Mouse (Mus musculus): ENCODE measurements around the gene Akap14. TPM values are rescaled to one million over a fixed set of nuclear protein-coding genes. Genes with fewer than 3 reads are reported as not detected.
A peak's percentile ranks its signal among the peaks of the same experiment; 100 is the strongest.
"Not testable (repeated sequence)": the region's sequence is repeated elsewhere in the genome, so short reads cannot be mapped to it uniquely, and the experiment has no call there.

The Akap14 gene
- polyA plus RNA-seq (2012; ENCODE audit: insufficient read depth, insufficient read length, missing spikeins): not detected in 2 replicates

DNA sequence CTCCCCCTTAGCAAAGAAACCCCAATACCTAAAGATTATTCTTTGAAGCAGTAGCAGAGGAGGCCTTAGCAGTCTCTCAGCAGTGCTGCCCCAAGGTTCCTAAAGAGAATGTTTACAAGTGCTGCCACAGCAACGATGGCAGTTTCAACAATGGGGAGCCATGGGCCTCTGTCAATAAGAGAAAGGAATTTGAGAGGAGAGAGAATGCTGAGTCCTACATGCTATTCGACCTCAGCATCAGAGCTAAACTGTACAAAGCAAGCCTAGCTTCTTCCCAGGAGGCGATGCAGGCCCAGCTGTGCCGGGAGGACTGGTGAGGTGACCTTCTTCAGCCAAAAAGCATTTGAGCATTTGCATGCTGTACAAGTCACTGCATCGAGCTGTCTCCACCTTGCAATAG is at the start of gene Akap14:
TSS of gene Akap14 (minus strand) at position 101 of the 400 bp plus-strand sequence.
- no peaks in the 10 kb centered on the region for H3K4me1 ChIP-seq (ENCODE audit: control insufficient read depth, insufficient read depth, low read length)
- no peak within 1 kb of the TSS for H3K4me3 ChIP-seq (ENCODE audit: insufficient read depth, low read length)
- H3K27ac ChIP-seq (ENCODE audit: insufficient read depth, low read depth, low read length): no peak within 1 kb of the TSS
- TF ChIP-seq CTCF (IDR thresholded peaks at IDR 0.05; ENCODE audit: low read depth, low read length) (no peak), POLR2A (IDR thresholded peaks at IDR 0.05; ENCODE audit: borderline replicate concordance, low read depth, low read length) (no peak)

DNA sequence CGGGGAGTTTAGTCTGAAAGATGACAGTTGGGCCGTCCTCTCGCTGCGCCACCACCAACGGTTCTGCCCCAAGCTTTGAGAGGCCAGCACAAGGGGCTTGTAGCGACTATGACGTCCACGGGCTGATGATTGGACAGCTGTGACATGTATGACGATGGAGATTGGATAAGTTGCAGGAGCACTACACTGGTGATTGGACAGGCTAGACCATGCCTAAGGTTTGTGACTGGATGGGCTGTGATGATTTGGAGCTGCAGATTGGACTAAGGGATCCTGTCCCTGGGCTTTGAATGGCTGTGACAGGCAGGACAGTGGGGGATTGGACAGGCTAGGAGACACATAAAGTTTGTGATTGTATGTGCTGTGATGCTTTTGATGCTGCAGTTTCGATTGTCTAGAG is 42.3 kb upstream of the Akap14 start, which contains the start of gene Gm9:
TSS of gene Gm9 (minus strand) at position 101 of the 400 bp plus-strand sequence.
- no peak for TF ChIP-seq CTCF (IDR thresholded peaks at IDR 0.05; ENCODE audit: low read depth, low read length)
- no peak for TF ChIP-seq POLR2A (IDR thresholded peaks at IDR 0.05; ENCODE audit: borderline replicate concordance, low read depth, low read length)
- H3K4me3 ChIP-seq (ENCODE audit: insufficient read depth, low read length): no peak within 1 kb of the TSS
- no peak within 1 kb of the TSS for H3K27ac ChIP-seq (ENCODE audit: insufficient read depth, low read depth, low read length)
- no peaks in the 10 kb centered on the region; the same call in 1 of the 2 replicates for H3K4me1 ChIP-seq (ENCODE audit: control insufficient read depth, insufficient read depth, low read length)

- Histone ChIP-seq H3K27ac (ENCODE audit: insufficient read depth, low read depth, low read length) (no peak overlapping the region), H3K4me1 (ENCODE audit: control insufficient read depth, insufficient read depth, low read length) (no peaks in the 10 kb centered on the region), H3K4me3 (ENCODE audit: insufficient read depth, low read length) (no peak overlapping the region)
- TF ChIP-seq CTCF (IDR thresholded peaks at IDR 0.05; ENCODE audit: low read depth, low read length): no peak
- TF ChIP-seq POLR2A (IDR thresholded peaks at IDR 0.05; ENCODE audit: borderline replicate concordance, low read depth, low read length): no peak
These were observed 30.0 kb upstream of the Akap14 start for GRCm38 (mm10) chrX:37198676-37199075.

DNA sequence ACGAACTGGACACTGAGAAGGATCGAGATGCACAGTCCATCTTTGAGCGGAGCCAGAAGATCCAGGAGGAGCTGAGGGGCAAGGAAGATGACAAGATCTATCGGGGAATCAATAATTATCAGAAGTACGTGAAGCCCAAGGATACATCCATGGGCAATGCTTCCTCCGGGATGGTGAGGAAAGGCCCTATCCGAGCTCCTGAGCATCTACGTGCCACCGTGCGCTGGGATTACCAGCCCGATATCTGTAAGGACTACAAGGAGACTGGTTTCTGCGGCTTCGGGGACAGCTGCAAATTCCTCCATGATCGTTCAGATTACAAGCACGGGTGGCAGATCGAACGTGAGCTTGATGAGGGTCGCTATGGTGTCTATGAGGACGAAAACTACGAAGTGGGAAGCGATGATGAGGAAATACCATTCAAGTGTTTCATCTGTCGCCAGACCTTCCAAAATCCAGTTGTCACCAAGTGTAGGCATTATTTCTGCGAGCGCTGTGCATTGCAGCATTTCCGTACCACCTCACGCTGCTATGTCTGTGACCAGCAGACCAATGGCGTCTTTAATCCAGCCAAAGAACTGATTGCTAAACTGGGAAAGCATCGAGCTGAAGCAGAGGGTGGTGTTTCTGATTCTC is 23.2 kb upstream of the Akap14 start:
- H3K4me1 ChIP-seq (ENCODE audit: control insufficient read depth, insufficient read depth, low read length): peaks cover 4% of the 10 kb centered on the region
- H3K4me3 ChIP-seq (ENCODE audit: insufficient read depth, low read length): peak overlapping the region; percentile 64
- no peak for TF ChIP-seq CTCF (IDR thresholded peaks at IDR 0.05; ENCODE audit: low read depth, low read length)
- TF ChIP-seq POLR2A (IDR thresholded peaks at IDR 0.05; ENCODE audit: borderline replicate concordance, low read depth, low read length): no peak
- H3K27ac ChIP-seq (ENCODE audit: insufficient read depth, low read depth, low read length): peak overlapping the region; percentile 15; the same call in 1 of the 2 replicates

DNA sequence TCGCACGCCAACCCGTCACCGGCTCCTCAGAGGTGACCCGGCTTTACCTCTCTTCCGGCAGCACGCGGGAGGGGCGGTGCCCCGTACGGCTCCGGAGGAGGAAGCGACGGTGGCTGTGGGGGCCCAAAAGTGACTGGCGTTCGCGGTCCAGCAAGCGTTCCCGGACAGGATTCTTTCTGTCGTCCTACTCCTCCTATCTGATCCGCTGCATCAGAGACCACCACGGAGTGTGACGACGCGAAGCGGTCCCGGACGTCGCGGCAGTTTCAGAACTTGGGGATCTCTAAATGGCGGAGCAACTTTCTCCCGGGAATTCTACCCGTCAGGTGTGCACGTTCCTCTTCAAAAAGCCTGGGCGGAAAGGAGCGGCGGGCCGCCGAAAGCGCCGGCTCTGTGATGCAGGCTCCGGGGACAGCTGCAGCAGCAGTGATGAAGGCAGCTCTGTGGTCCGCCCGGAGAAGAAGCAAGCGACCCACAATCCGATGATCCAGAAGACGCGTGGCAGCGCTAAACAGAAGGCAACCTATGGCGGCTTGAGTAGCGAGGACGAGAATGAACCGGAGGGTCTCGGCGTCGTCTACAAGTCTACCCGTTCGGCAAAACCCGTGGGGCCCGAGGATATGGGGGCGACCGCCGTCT is 22.6 kb upstream of the Akap14 start, which contains the start of the genes Ndufa1 and Rnf113a1:
TSS of gene Ndufa1 (minus strand) at position 59 of the 639 bp plus-strand sequence.
TSS of gene Rnf113a1 (plus strand) at position 141 of the 639 bp plus-strand sequence.
- H3K27ac ChIP-seq (ENCODE audit: insufficient read depth, low read depth, low read length): peak within 1 kb of the TSS; percentile 15

GRCm38 (mm10) chrX:37190755-37191104 is 22.1 kb upstream of the Akap14 start:
- TF ChIP-seq POLR2A (IDR thresholded peaks at IDR 0.05; ENCODE audit: borderline replicate concordance, low read depth, low read length) (no peak), CTCF (IDR thresholded peaks at IDR 0.05; ENCODE audit: low read depth, low read length) (no peak)
- Histone ChIP-seq H3K4me1 (ENCODE audit: control insufficient read depth, insufficient read depth, low read length) (peaks cover 4% of the 10 kb centered on the region), H3K4me3 (ENCODE audit: insufficient read depth, low read length) (peak overlapping the region; percentile 64), H3K27ac (ENCODE audit: insufficient read depth, low read depth, low read length) (no peak overlapping the region)

More for the DNA sequence above, 22.6 kb upstream of the Akap14 start, which contains the start of the genes Ndufa1 and Rnf113a1:
- H3K4me3 ChIP-seq (ENCODE audit: insufficient read depth, low read length): peak within 1 kb of the TSS; percentile 64
- no peak for TF ChIP-seq CTCF (IDR thresholded peaks at IDR 0.05; ENCODE audit: low read depth, low read length)
- TF ChIP-seq POLR2A (IDR thresholded peaks at IDR 0.05; ENCODE audit: borderline replicate concordance, low read depth, low read length): no peak
- peaks cover 4% of the 10 kb centered on the region for H3K4me1 ChIP-seq (ENCODE audit: control insufficient read depth, insufficient read depth, low read length)

DNA sequence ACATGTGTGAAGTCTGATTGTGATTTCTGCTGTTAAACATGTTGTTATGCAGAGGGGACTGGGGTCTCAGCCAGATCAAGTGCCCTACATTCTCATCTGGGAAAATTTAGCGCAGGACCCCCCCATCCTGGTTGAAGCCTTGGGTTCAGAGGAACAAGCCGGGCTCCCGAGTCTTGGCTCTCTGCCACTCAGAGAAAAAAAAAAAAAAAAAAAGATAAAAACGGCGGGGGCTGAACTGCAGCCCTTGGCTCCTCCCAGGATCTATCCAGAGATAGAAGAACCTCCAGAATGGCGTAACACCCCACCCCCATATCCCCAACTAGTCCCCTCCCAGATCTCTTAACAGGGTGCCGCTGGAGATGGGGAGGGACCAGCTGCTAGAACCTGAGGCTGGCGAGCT is 15.8 kb upstream of the Akap14 start:
- not testable (repeated sequence) for H3K4me1 ChIP-seq (ENCODE audit: control insufficient read depth, insufficient read depth, low read length); H3K27ac ChIP-seq (ENCODE audit: insufficient read depth, low read depth, low read length); H3K4me3 ChIP-seq (ENCODE audit: insufficient read depth, low read length)

DNA sequence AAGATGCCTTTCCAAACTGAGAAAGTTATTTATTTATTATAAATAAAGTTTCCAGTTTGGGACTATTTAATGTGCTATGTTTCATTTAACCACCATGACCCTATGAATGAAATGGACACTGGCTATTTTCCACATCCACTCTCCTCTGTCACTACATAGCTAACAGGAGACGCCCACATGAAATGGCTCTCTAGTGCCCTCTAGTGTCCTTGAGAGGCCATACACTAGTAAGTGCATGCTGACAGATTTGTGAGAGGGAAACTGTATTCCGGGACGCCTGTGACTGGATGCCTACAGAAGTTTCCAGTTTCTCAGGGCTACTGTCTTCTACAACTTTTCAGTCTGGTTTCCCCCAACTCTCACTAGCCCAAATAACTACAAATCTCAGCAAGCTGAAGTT is 1.6 kb downstream of the Akap14 start:
- Histone ChIP-seq H3K4me1 (ENCODE audit: control insufficient read depth, insufficient read depth, low read length) (no peaks in the 10 kb centered on the region), H3K27ac (ENCODE audit: insufficient read depth, low read depth, low read length) (no peak overlapping the region), H3K4me3 (ENCODE audit: insufficient read depth, low read length) (no peak overlapping the region)
- TF ChIP-seq CTCF (IDR thresholded peaks at IDR 0.05; ENCODE audit: low read depth, low read length) (no peak), POLR2A (IDR thresholded peaks at IDR 0.05; ENCODE audit: borderline replicate concordance, low read depth, low read length) (no peak)

- no peaks in the 10 kb centered on the region for H3K4me1 ChIP-seq (ENCODE audit: control insufficient read depth, insufficient read depth, low read length)
- no peak overlapping the region for H3K4me3 ChIP-seq (ENCODE audit: insufficient read depth, low read length)
- TF ChIP-seq POLR2A (IDR thresholded peaks at IDR 0.05; ENCODE audit: borderline replicate concordance, low read depth, low read length) (no peak), CTCF (IDR thresholded peaks at IDR 0.05; ENCODE audit: low read depth, low read length) (no peak)
- H3K27ac ChIP-seq (ENCODE audit: insufficient read depth, low read depth, low read length): no peak overlapping the region
These were observed 5.5 kb downstream of the Akap14 start for GRCm38 (mm10) chrX:37163115-37163514.

- TF ChIP-seq CTCF (IDR thresholded peaks at IDR 0.05; ENCODE audit: low read depth, low read length) (no peak), POLR2A (IDR thresholded peaks at IDR 0.05; ENCODE audit: borderline replicate concordance, low read depth, low read length) (no peak)
- no peaks in the 10 kb centered on the region for H3K4me1 ChIP-seq (ENCODE audit: control insufficient read depth, insufficient read depth, low read length)
- H3K4me3 ChIP-seq (ENCODE audit: insufficient read depth, low read length): no peak overlapping the region
- no peak overlapping the region for H3K27ac ChIP-seq (ENCODE audit: insufficient read depth, low read depth, low read length)
These were observed 7.5 kb downstream of the Akap14 start for GRCm38 (mm10) chrX:37161169-37161568.
